In genomic region chr12:78749378-78749801, GRCm38 (mm10) we compare ENCODE assay signal across 8 mouse cellular contexts. TPM values are rescaled to one million over a fixed set of nuclear protein-coding genes. Genes with fewer than 3 reads are reported as not detected.
DNase-seq lines count a peak whose midpoint lies in the region; ATAC-seq and TF ChIP-seq lines count a peak whose summit lies in the region.

No protein-coding gene starts in this region.

- peak; percentile 76 for DNase-seq in ZHBTc4 (ENCODE audit: low read depth, low spot score)
- peak; percentile 61 to 72 for DNase-seq in cerebellum, adult 2 months
- DNase-seq in heart, postnatal 36 days = peak; percentile 64 to 81
- peak; percentile 28 to 57 for DNase-seq in layer of hippocampus, adult 8-10 months (ENCODE audit: low spot score in 2 of 2)
- peak; percentile 75 for DNase-seq in lung, embryonic 14.5 days
- DNase-seq in ovary, adult 18-20 months (ENCODE audit: low spot score) = peak; percentile 32
- peak; percentile 63 to 69 for DNase-seq in urinary bladder, postnatal 36 days (ENCODE audit: low spot score in 2 of 2)

- H3K27me3 ChIP-seq in cerebellum, adult 2 months (ENCODE audit: control insufficient read depth, insufficient read depth, low read length) = no peaks in the 10 kb centered on the region
- H3K27me3 ChIP-seq in forebrain, embryonic 16.5 days (replicated peaks; ENCODE audit: control insufficient read depth, insufficient read depth, low read length) = peaks cover 5% of the 10 kb centered on the region
- no peaks in the 10 kb centered on the region for H3K27me3 ChIP-seq in lung, embryonic 14.5 days (ENCODE audit: insufficient read depth, low read length)

- peak; percentile 16 for ATAC-seq in forebrain, embryonic 16.5 days
- peak; percentile 45 for ATAC-seq in lung, embryonic 14.5 days (ENCODE audit: insufficient read depth)

- H3K4me2 ChIP-seq in forebrain, embryonic 16.5 days (ENCODE audit: low read length) = peak overlapping the region; percentile 53
- H3K4me2 ChIP-seq in lung, embryonic 14.5 days = peak overlapping the region; percentile 70

- intact Hi-C loops in heart, postnatal 36 days (cut with DNase I) = loop anchor here (2.0 to 5.0 kb wide), 2 partner anchors 111 to 522 kb away; partner anchors contain the start of genes Atp6v1d, Eif2s1 and Gphn

- no peaks in the 10 kb centered on the region for H3K9me3 ChIP-seq in forebrain, embryonic 16.5 days (ENCODE audit: control insufficient read depth, low read length)
- no peaks in the 10 kb centered on the region for H3K9me3 ChIP-seq in lung, embryonic 14.5 days (ENCODE audit: low read depth, low read length)

- TF ChIP-seq POLR2A in cerebellum, adult 2 months (IDR thresholded peaks at IDR 0.05; ENCODE audit: borderline replicate concordance, insufficient read depth, low read length) = no peak

- H3K4me1 ChIP-seq in cerebellum, adult 2 months (ENCODE audit: control insufficient read depth, insufficient read depth, low read length) = no peaks in the 10 kb centered on the region
- peaks cover 6% of the 10 kb centered on the region; the same call in 1 of the 2 replicates for H3K4me1 ChIP-seq in forebrain, embryonic 16.5 days (replicated peaks; ENCODE audit: control insufficient read depth, insufficient read depth, low read length)
- peaks cover 10% of the 10 kb centered on the region; the same call in 1 of the 2 replicates for H3K4me1 ChIP-seq in lung, embryonic 14.5 days (ENCODE audit: insufficient read depth)

- no peak overlapping the region for H3K27ac ChIP-seq in cerebellum, adult 2 months (ENCODE audit: insufficient read depth, low read length)
- H3K27ac ChIP-seq in forebrain, embryonic 16.5 days (ENCODE audit: low read length) = peak overlapping the region; percentile 80
- H3K27ac ChIP-seq in lung, embryonic 14.5 days (ENCODE audit: low read depth) = peak overlapping the region; percentile 97

- WGBS in cerebellum, adult 2 months = under 1% methylated on average over 25 of the region's 25 CpGs
- WGBS in forebrain, embryonic 16.5 days = 0% methylated on average over 23 of the region's 25 CpGs
- under 1% methylated on average over 25 of the region's 25 CpGs for WGBS in lung, embryonic 14.5 days

- peak overlapping the region; percentile 69 for H3K9ac ChIP-seq in forebrain, embryonic 16.5 days (replicated peaks; ENCODE audit: low read depth, low read length)
- peak overlapping the region; percentile 86 for H3K9ac ChIP-seq in lung, embryonic 14.5 days

- no peaks in the 10 kb centered on the region for H3K36me3 ChIP-seq in forebrain, embryonic 16.5 days (ENCODE audit: control insufficient read depth, insufficient read depth)
- no peaks in the 10 kb centered on the region for H3K36me3 ChIP-seq in lung, embryonic 14.5 days (ENCODE audit: insufficient read depth)

- H3K4me3 ChIP-seq in cerebellum, adult 2 months (replicated peaks; ENCODE audit: insufficient read depth, low read depth, low read length) = peak overlapping the region; percentile 85
- peak overlapping the region; percentile 78 for H3K4me3 ChIP-seq in forebrain, embryonic 16.5 days (replicated peaks; ENCODE audit: low read length)
- H3K4me3 ChIP-seq in lung, embryonic 14.5 days (ENCODE audit: low read depth, low read length) = peak overlapping the region; percentile 80

- TF ChIP-seq CTCF in cerebellum, adult 2 months (IDR thresholded peaks at IDR 0.05; ENCODE audit: borderline replicate concordance, insufficient read depth, low read depth, low read length) = no peak
- TF ChIP-seq CTCF in lung, embryonic 14.5 days (IDR thresholded peaks at IDR 0.05; ENCODE audit: low read depth) = no peak

RNA-seq across cellular contexts. Expression of gene Mpp5, which starts 0.7 kb away (rescaled TPM):
- polyA plus RNA-seq in cerebellum, adult 2 months (2012; rRNA removed) = 14.0 and 14.6 TPM in 2 replicates
- polyA plus RNA-seq in forebrain, embryonic 16.5 days (2015; fragmentation: Nextera tagmentation; extraction: Ambion mirVana) = 14.4 and 16.0 TPM in 2 replicates
- 10 to 100 TPM; 19.9 to 20.5 TPM for total RNA-seq in heart, postnatal 36 days (2021)
- 10 to 100 TPM; 23.6 to 36.8 (median 29.9) TPM for total RNA-seq in layer of hippocampus, adult 8-10 months (2022)
- polyA plus RNA-seq in lung, embryonic 14.5 days (2014; fragmentation: Nextera tagmentation; extraction: Ambion mirVana) = 18.7 and 20.3 TPM in 2 replicates

RNA-seq across cellular contexts. Expression of gene Fam71d, which starts 58.1 kb away (rescaled TPM):
- polyA plus RNA-seq in cerebellum, adult 2 months (2012; rRNA removed) = 0.28 and 0.41 TPM in 2 replicates
- polyA plus RNA-seq in forebrain, embryonic 16.5 days (2015; fragmentation: Nextera tagmentation; extraction: Ambion mirVana) = 0.46 and 0.84 TPM in 2 replicates
- total RNA-seq in heart, postnatal 36 days (2021) = under 1 TPM in 1 of 2 experiments, not detected in 1; 0.17 TPM
- 1 to 10 TPM in 3 of 4 experiments, under 1 TPM in 1; 0.68 to 2.6 (median 1.6) TPM for total RNA-seq in layer of hippocampus, adult 8-10 months (2022)
- not detected in 2 replicates for polyA plus RNA-seq in lung, embryonic 14.5 days (2014; fragmentation: Nextera tagmentation; extraction: Ambion mirVana)
